Mouse (Mus musculus): Measurements from ENCODE around the gene Smarcc2.

Gene Smarcc2

DNA sequence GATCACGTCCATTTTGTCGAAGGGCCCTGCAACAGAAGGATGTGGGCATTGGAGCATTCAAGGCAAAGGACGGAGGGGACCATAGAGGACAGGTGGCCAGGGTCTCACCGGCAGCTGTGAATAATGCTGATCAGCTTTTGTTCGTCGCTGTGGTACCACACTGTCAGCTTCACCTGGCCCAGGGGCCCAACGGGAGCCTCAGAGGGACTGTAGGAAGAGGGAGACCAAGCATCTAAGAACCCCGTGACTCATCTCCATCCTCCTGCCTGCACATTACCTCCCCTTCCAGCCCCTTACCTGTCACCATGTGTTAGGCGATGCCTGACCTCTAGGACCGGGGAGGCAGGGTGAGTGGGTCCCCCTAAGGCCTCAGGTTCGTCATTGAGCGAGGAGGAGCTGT is 52.7 kb downstream of the Smarcc2 start:
- no peak for DNase-seq (ENCODE audit: low spot score in 2 of 2)

DNA sequence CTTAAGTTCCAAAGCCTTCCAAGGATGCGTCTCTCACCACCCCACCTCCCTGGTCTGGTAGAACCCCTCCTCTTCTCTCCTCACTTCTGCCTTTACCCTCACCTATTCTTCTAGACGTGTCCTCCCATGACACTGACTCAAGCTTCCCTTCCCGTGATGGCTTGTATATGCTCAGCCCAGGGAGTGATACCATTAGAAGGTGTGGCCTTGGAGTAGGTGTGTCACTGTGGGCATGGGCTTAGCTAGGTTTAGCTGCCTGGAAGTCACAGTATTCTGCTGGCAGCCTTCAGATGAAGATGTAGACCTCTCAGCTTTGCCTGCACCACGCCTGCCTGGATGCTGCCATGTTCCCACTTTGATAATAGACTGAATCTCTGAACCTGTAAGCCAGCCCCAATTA is 56.0 kb downstream of the Smarcc2 start:
- no peak for DNase-seq (ENCODE audit: low spot score in 2 of 2)

DNA sequence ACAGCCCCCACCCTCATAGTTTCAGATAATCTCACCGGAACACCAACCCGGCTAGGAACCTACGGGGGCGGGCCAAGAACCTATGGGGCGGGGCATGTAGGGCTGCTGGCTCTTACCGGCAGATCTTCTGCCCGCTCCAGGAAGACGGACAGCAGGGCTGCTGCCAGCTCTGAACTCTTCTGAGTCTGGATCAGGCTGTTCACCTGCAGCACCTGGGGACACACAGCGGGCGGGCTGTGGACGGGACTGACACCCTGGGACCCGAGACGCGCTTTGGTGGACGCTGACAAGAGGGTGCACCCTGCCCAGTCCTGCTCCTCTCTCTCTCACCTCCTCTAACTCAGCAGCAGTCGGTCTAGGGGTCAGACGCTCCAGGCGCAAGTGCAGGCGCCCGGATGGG is 57.0 kb downstream of the Smarcc2 start:
- DNase-seq (ENCODE audit: low spot score in 2 of 2) = no peak

DNA sequence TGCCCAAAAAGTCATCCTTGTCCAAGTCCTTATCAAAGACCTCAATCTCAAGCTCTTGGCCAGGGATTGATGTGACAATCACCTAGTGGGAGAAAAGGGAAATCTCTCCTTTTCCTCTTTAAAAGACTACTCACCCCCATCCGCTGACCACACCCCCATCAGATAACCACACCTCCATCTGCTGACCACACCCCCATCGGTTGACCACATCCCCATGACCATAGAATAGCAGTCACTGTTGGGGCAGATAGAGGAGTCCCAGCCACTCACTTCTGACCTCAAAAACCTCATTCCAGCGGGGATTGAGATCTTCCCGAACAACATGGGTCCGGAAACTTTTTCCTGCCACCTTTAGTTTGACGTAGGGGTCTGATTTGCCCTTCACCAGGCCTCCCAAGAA is 57.6 kb downstream of the Smarcc2 start:
- no peak for DNase-seq (ENCODE audit: low spot score in 2 of 2)

DNA sequence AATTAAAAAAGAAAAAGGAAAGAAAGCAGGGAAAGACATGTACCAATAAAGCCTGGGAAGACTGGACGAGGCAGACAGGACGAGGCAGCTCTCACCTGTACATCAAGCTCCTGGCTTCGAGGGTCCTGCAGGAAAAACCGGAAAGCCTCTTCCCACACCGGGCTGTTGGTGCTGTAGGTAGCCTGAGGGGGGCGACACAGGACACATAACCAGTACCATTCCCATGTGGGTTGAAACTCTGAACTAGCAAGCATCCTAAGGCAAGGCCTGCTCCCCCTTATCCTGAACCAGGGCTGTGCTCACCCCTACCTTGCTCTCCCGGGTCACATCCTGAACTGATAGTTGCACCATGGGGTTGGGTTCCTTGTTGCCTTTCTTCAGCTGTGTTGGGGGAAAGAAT is 59.8 kb downstream of the Smarcc2 start:
- DNase-seq (ENCODE audit: low spot score in 2 of 2) = peak in 1 of 2 experiments; percentile 57

DNA sequence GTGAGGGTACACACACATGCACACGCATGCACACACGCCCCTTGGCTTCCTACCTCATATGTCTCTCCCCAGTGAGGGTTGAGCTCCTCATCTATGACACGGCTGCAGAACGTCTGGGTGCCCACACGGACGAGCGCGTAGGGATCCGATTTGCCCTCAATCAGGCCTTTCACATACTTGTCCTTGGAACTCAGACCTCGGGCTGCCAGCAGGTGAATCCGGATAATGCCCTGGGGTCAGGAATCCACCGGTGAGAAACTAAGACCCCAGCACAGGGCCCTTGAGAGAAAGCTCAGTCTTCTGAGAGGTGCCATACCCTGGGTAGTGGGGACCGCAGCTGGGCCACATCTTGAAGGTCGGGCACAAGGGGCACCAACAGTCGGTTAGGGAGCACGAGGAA is 61.5 kb downstream of the Smarcc2 start:
- no peak for DNase-seq (ENCODE audit: low spot score in 2 of 2)

DNA sequence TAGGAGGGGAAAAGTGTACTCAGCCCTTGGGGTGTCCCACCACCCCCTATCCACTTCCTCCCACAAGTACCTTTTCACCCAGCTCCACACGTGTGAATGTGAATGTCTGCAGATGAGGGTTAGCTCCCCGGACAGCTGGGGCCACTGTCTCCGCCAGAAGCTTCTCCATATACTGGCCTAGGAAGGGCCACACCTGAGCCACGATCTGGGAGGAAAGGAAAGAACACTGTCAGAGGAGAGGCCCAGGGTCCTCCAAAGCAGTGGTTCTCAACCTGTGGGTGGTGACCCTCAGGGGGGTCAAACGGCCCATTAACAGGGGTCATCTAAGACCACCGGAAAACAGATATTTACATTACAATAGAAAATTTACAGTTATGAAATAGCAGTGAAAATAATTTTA is 63.3 kb downstream of the Smarcc2 start:
- no peak for DNase-seq (ENCODE audit: low spot score in 2 of 2)

DNA sequence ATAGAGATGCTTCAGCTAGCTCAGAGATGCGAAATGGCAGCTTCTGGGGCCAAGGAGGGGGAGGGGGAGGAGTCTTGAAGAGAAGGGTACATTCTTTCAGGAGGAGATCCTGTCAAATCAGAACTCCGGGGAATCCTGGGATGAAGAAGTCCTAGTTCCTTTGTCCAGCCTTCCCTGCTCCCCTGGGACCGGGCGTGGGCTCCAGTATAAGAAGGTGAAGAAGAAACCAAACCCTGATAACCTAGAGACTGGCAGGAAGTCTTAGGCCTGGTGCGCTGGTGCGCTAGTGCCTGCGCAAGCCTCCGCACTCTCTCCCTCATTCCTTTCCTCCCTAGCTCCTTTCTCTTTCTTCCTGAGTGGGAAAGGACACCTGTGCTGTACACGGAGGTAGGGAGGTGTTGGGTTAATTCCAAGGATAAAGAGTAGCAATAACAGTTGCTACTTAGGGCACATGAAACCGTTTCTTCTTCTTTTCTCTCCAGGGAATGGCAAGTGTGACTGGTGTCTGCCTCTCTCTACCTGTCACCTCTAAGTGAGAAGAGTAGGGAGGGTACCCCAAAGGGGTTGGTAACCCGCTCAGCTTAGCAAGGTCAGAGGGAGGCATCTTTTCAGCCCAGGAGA is 65.2 kb downstream of the Smarcc2 start:
- DNase-seq (ENCODE audit: low spot score in 2 of 2) = no peak

DNA sequence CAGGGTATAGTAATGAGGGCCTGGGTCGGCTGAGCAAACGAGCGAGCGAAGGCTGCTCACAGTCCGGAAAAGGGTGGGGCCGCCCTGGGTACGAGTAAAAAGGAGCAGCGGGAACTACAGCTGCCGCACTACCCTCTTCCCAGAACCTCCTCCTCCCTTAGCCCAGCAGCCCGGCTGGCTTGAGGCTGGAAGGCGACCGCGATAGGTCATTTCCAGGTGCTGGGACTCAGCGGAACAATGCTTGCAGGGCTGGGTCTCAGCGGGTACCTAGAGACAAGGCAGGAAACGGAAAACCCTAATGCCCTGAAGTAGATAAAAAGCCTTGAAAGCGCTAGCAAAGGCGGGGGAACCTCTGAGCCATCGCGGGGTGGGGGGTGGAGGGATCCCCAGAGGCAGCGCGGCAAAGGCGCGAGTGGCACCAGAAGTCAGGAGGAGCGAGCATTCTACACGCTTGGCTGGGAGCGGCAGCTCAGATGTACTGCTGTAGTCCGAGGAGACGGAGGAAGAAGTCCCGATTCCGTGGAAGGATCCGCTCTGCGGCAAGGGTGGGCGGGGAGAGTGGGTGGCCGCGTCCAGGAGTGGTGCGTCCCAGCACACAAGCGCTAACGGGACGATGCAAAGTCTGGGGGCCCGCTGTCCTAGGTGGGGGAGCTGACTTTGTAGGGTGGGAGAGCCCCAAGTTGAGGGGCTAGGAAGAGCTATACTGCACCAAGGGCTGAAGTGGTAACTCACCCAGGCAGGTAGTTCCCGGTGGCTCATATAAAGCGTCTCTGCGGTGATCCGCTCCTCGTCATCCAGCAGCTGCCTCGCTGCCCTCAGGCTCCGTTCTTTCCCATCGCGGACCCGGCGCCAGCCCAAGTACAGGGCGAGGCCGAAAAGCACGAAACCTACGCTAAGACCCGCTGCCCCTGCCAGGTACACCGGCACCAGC is 65.9 kb downstream of the Smarcc2 start:
- DNase-seq (ENCODE audit: low spot score in 2 of 2) = peak; percentile 42 to 52

DNA sequence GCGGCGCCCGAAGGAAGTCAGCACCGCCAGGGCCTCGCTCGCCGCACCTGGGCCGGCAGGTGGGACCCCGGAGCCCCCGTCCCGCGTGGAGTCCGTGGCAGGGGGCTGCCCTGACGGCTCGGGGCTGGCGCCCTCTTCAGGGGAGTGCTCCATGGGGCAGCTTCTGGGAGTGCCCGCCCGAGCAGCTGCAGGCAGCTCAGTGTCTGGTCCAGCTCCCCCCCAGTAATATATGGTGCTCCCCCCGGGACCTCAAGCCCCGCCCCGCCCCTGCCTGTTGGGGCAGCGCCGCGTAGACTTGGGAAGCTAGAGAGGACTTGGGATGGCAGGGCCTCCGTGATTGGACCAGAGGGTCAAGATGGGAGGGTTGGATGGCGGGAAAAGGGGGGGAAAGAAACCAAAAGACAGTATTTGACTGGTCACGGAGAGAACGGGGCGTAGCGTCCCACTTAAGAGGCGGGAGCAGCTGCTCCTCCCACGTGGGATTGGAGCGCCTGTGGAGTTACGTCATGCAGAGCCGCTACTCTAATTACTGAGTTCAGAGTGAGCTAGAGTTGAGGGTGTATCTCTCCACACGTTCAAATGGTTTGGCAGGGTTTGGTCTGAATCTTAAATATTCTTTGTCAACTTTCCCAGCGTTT is 66.7 kb downstream of the Smarcc2 start, which contains the start of gene Esyt1:
Gene Esyt1 (minus strand): TSS at position 201 of the 638 bp plus-strand sequence.
- peak; percentile 98 to 99 for DNase-seq (ENCODE audit: low spot score in 2 of 2)

DNA sequence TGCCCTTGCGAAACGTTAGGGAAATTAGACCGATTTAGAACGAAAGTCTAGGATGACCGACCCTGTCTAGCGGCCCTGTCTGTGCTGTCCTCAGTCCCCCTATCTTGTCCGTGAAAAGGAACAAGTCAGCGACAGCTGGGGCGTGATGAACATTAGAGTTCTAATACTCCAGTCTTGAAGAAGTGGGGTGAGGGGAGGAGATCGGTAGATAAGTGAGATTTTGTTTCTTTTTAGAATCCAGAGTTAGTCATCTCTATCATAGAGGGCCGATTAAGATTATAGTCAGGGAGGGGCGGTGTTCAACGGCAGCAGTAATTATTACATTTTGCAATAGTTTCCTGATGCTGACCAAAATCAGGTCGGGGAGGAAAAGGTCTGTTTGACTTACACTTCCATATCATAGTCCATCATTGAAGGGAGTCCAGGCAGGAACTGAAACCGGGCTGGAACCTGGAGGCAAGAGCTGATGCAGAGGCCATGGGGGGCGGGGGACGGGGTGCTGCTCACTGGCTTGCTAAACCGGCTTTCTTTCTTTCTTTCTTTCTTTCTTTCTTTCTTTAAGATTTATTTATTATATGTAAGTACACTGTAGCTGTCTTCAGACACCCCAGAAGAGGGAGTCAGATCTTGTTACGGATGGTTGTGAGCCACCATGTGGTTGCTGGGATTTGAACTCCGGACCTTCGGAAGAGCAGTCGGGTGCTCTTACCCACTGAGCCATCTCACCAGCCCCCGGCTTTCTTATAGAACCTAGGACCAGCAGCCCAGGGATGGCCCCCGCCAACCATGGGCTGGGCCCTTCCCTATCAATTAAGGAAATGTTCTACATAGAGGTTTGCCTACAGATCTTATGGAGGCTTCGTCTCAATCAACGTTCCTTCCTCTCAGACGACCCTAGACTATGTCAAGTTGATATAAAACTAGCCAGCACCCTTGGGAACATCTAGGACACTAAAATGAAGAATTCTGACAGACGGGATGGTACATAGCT is 67.6 kb downstream of the Smarcc2 start:
- DNase-seq (ENCODE audit: low spot score in 2 of 2) = no peak

DNA sequence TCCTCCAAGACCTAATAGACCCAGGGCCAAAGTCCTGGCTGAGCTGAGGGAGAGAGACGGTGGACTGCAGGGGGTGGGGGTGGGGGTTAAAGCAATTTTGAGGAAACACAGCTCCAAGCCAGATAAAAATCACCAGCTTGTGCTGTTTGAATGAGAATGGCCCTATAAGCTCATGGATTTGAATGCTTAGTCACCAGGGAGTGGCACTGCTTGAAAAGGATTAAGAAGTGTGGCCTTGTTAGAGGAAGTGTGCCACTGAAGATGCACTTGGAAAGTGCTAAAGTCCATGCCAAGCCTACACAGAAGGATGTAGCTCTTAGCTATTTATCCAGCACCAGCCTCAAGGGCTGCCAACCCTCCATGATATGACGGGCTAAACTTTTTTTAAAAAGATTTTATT is 76.2 kb downstream of the Smarcc2 start:
- DNase-seq (ENCODE audit: low spot score in 2 of 2) = no peak

DNA sequence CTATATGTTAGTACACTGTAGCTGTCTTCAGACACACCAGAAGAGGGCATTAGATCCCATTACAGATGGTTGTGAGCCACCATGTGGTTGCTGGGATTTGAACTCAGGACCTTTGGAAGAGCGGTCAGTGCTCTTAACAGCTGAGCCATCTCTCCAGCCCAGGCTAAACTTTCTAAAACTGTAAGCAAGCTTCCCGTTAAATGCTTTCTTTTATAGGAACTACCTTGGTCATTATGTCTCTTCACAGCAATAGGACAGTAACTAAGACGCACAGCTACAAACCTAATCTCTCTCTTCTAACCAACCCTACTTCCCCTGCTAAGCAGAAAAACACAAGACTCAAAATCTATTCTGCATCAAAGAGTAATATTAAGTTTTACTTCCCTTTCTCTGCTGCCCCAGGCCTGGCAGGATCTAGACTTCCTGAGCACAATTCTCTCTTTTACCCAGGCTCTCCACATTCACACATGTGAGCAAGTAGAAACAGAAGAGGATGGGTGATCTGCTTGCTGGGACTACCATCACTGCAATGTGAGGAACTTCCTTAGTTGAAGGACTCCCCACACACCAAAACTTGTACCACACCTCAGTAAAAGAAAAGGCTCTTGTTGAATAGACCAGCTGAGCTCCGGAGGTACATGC is 76.7 kb downstream of the Smarcc2 start:
- no peak for DNase-seq (ENCODE audit: low spot score in 2 of 2)

DNA sequence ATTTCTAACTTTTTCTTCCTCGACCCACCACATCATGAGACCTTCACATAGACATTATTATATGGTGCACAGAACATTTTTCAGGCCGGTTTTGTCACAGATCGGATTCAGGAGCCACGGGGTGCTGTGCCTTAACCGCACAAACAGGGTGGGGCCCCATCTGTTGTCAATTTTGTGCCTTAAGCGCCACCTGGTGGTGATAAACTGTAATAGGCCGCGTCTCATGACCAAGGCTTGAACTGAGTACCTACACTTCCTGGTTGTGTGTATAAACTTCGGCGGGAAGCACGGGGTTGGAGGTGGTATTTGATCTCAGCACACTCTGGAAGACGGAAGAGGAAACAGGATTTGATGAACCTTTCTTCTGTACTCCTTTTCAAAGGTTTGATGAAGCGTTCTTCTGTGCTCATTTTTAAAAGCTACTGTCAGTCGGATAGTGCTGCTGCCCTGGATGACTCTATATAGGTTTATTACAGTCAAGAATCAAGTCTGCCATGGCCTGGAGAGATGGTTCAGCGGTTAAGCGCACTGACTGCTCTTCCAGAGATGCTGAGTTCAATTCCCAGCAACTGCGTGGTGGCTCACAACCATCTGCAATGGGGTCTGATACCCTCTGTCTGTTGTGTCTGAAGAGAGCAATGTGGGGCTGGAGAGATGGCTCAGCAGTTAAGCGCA is 77.4 kb downstream of the Smarcc2 start:
- peak; percentile 91 to 95 for DNase-seq (ENCODE audit: low spot score in 2 of 2)

DNA sequence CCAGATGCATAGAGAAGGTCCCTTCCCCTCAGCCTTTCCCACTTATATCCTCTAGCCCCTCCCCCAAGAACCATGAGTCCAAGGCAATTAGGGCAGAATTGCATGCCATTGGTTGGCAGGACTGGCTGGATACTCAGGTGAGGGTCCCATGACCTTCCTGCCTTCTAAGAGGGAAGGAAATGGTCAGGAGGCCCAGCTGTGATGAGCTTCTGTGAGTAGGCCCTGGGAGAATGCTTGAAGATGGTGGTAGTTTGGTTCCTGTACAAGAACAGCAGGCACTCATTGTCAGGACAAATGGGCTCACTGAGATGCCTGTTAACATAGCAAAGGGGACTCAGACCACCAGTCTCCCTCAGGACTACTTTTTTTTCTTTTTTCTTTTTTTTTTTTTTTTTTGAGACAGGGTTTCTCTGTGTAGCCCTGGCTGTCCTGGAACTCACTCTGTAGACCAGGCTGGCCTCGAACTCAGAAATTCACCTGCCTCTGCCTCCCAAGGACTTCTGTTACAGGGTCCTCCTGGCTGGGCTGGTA is 79.4 kb downstream of the Smarcc2 start:
- DNase-seq (ENCODE audit: low spot score in 2 of 2) = no peak
